Mouse (Mus musculus): ENCODE results near the gene Mfsd2a. TPM values are rescaled to one million over a fixed set of nuclear protein-coding genes. Genes with fewer than 3 reads are reported as not detected.

Gene Mfsd2a
- total RNA-seq, 2 experiments from 2014 or later, result 0.24 TPM; not detected in 1

Other genes starting within 250 kb of the Mfsd2a start
- gene Ppt1, start 124.9 kb downstream of the Mfsd2a start, total RNA-seq (2021), result 10 to 100 TPM; 35.4 to 40.0 TPM
- gene Cap1, start 75.1 kb downstream of the Mfsd2a start, total RNA-seq (2021), result 10 to 100 TPM; 62.2 to 66.9 TPM
- gene Mycl, start 34.5 kb upstream of the Mfsd2a start, total RNA-seq (2021), result under 1 TPM; 0.32 to 0.62 TPM
- 1 to 10 TPM; 5.7 to 7.0 TPM for gene Trit1, start 55.4 kb upstream of the Mfsd2a start, total RNA-seq (2021)
- not detected for gene Bmp8b, start 144.0 kb upstream of the Mfsd2a start, total RNA-seq (2021)
- gene Oxct2b, start 155.1 kb upstream of the Mfsd2a start, total RNA-seq (2021), result not detected
- gene Ppie, start 178.8 kb upstream of the Mfsd2a start, total RNA-seq (2021), result 10 to 100 TPM; 20.9 to 23.5 TPM
- gene Hpcal4, start 222.0 kb upstream of the Mfsd2a start, total RNA-seq (2021), result under 1 TPM; 0.07 to 0.26 TPM
- gene Nt5c1a, start 240.3 kb upstream of the Mfsd2a start, total RNA-seq (2021), result 10 to 100 TPM; 37.2 to 47.6 TPM